Mouse (Mus musculus) kidney, embryonic 16.5 days (tissue): ENCODE data around the gene Chmp6. TPM values are rescaled to one million over a fixed set of nuclear protein-coding genes. Genes with fewer than 3 reads are reported as not detected.

Experiments used
- ATAC-seq: fragments of 200-750 bp; cut with Nextera tagmentation; 2 replicates; pipeline ENCODE4 v1.8.0; 2017; ENCODE audit warnings: moderate TSS enrichment; ENCODE audit not compliant: low FRiP score, low TSS enrichment
- H3K27ac ChIP-seq: fragments of 300-500 bp; sonication (generic); 2 replicates; pipeline ENCODE4 v1.5.1; 2014; ENCODE audit warnings: low read length
- H3K27me3 ChIP-seq: fragments of 300-500 bp; sonication (generic); 2 replicates; pipeline ENCODE4 v1.6.1; 2014; ENCODE audit warnings: low read length, control low read depth, mixed read lengths; ENCODE audit not compliant: insufficient read depth
- H3K36me3 ChIP-seq: fragments of 300-500 bp; sonication (generic); 2 replicates; pipeline ENCODE4 v1.6.1; 2014; ENCODE audit warnings: low read length, control low read depth, mixed read lengths; ENCODE audit not compliant: insufficient read depth
- H3K4me1 ChIP-seq: fragments of 300-500 bp; sonication (generic); 2 replicates; pipeline ENCODE4 v1.6.1; 2014; ENCODE audit warnings: low read length, control low read depth, mixed read lengths; ENCODE audit not compliant: insufficient read depth
- H3K4me2 ChIP-seq: fragments of 300-500 bp; sonication (generic); replicated peaks from 2 replicates; pipeline ENCODE4 v1.6.1; 2014; ENCODE audit warnings: low read depth, low read length
- H3K4me3 ChIP-seq: fragments of 300-500 bp; sonication (generic); 2 replicates; pipeline ENCODE4 v1.5.1; 2014; ENCODE audit warnings: mild to moderate bottlenecking, low read length
- H3K9ac ChIP-seq: fragments of 300-500 bp; sonication (generic); replicated peaks from 2 replicates; pipeline ENCODE4 v1.6.1; 2014; ENCODE audit warnings: low read length
- H3K9me3 ChIP-seq: fragments of 300-500 bp; sonication (generic); 2 replicates; pipeline ENCODE4 v1.6.1; 2016; ENCODE audit warnings: low read length, control low read depth
- WGBS: fragments of 180-500 bp; shearing (Covaris S2); extraction: QIAGEN DNeasy Blood & Tissue Kit; methylation state at CpG from one replicate; pipeline ENCODE4 v1.1.7; 2014; 5-methylcytosine and 5-hydroxymethylcytosine counted together
- polyA plus RNA-seq: library from polyadenylated mRNA; unstranded; fragments of >200 nt; fragmentation: Nextera tagmentation; extraction: Ambion mirVana; gene quantifications from 2 replicates; pipeline ENCODE4 v1.2.1, GENCODE M21; 2015

Chmp6 gene
- polyA plus RNA-seq, 1 experiment from 2014 or later, result 114 TPM

DNA sequence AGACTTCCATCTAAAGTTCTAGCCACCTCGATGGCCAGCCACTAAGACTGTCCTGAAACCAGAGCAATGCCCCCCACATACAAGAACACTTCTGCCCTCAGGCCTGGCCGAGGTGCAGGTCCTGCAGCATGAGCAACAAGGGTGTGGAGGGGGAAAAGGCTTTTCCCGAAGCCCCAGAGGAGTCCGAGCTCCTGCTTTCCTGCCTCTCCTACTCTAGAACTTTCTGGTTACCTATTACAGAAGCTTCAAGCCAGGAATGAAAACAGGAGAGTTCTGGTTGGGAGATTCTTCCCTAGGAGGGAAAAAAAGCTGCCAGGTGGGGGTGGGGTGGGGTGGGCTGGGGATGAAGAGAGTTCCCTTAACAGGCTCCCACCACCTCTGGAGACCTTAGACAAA lies 26.5 kb downstream of the Chmp6 start:
- peaks cover 70% of the 10 kb centered on the region for H3K4me1 ChIP-seq
- H3K9ac ChIP-seq, result peak overlapping the region; percentile 40; the same call in 1 of the 2 replicates
- no peaks in the 10 kb centered on the region for H3K9me3 ChIP-seq
- 55% methylated on average over 4 of the region's 4 CpGs for WGBS
- H3K27ac ChIP-seq, result peak overlapping the region; percentile 83
- no peaks in the 10 kb centered on the region for H3K27me3 ChIP-seq
- no peak overlapping the region for H3K4me3 ChIP-seq
- H3K4me2 ChIP-seq, result peak overlapping the region; percentile 26; the same call in 1 of the 2 replicates
- ATAC-seq, result no peak
- no peaks in the 10 kb centered on the region for H3K36me3 ChIP-seq

DNA sequence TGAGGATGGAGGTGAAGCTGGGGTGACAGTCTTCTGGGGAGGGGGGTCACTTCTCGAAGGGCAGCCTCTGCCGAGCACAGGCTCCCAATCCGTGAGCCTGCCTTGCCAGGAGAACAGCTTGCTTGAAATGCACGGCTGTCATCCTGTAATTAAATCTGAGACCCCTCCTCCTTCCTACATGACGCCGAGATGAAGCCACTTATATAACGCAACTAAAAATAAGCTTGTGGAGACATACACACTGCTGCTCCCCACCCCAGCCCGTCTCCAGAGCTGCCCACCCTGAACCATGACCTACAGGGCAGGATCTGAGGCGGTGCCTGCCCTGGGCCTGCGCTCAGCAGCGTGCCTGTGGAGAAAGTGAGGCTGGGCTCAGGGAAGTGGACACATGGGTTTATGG lies 26.9 kb downstream of the Chmp6 start:
- no peak for ATAC-seq
- WGBS, result 29% methylated on average over 11 of the region's 11 CpGs

DNA sequence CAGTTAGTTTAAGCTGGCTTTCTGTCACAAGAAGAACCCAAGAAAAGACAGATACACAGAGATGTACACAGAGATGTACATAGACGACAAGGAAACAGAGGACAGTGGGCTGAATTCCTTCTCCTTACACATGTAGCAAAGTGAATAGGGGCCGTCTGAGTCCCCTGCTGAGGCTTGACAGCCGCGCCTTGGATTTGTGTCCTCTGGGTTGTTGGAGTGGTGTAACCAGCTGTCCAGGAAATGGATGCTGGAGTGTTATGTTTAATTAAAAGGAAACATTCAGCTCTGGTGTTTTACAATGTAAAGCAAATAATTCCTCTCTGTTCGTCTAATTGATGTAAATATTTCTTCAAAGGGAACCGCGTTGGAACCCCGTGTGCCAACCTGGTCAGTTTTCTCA lies 28.6 kb downstream of the Chmp6 start:
- Histone ChIP-seq H3K27ac (peak overlapping the region; percentile 84), H3K27me3 (no peaks in the 10 kb centered on the region), H3K9me3 (no peaks in the 10 kb centered on the region), H3K4me1 (peaks cover 80% of the 10 kb centered on the region), H3K36me3 (no peaks in the 10 kb centered on the region), H3K9ac (peak overlapping the region; percentile 75), H3K4me3 (peak overlapping the region; percentile 74), H3K4me2 (peak overlapping the region; percentile 63)
- 9% methylated on average over 8 of the region's 8 CpGs for WGBS
- no peak for ATAC-seq

More for the DNA sequence above, 26.9 kb downstream of the Chmp6 start:
- peak overlapping the region; percentile 83 for H3K27ac ChIP-seq
- H3K4me1 ChIP-seq, result peaks cover 75% of the 10 kb centered on the region
- H3K9ac ChIP-seq, result peak overlapping the region; percentile 40; the same call in 1 of the 2 replicates
- no peak overlapping the region for H3K4me3 ChIP-seq
- H3K9me3 ChIP-seq, result no peaks in the 10 kb centered on the region
- H3K36me3 ChIP-seq, result no peaks in the 10 kb centered on the region
- H3K4me2 ChIP-seq, result peak overlapping the region; percentile 26; the same call in 1 of the 2 replicates
- no peaks in the 10 kb centered on the region for H3K27me3 ChIP-seq

DNA sequence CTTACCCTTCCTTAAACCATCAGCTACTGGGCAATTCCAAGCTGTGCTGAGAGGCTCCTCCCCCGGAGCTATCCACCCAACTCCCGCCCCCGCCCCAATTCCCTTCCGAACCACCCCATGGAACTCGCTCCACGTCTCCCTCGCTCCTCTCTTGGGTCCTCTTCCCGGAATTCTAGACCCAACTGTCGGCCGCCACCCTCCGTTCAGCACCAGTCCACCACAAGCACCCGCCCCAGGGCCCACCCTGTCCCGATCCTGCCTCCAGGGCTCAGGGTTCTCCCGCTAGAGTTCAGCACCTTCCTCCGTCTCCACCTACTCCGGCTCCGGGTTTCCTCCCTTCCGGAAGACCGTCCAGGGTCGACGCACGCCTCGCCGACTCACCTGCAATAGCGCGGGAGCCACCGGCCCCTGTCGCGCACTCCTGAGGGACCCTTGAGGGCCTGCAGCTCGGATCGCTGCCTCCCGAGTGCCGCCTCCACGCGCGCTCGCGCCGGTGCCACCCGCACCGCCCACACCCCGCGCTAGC lies 29.0 kb downstream of the Chmp6 start:
- Histone ChIP-seq H3K27ac (peak overlapping the region; percentile 84), H3K4me1 (peaks cover 76% of the 10 kb centered on the region), H3K9ac (peak overlapping the region; percentile 75), H3K4me2 (peak overlapping the region; percentile 63), H3K27me3 (no peaks in the 10 kb centered on the region), H3K4me3 (peak overlapping the region; percentile 74), H3K9me3 (no peaks in the 10 kb centered on the region), H3K36me3 (no peaks in the 10 kb centered on the region)
- peak; percentile 73 for ATAC-seq
- WGBS, result under 1% methylated on average over 43 of the region's 43 CpGs

DNA sequence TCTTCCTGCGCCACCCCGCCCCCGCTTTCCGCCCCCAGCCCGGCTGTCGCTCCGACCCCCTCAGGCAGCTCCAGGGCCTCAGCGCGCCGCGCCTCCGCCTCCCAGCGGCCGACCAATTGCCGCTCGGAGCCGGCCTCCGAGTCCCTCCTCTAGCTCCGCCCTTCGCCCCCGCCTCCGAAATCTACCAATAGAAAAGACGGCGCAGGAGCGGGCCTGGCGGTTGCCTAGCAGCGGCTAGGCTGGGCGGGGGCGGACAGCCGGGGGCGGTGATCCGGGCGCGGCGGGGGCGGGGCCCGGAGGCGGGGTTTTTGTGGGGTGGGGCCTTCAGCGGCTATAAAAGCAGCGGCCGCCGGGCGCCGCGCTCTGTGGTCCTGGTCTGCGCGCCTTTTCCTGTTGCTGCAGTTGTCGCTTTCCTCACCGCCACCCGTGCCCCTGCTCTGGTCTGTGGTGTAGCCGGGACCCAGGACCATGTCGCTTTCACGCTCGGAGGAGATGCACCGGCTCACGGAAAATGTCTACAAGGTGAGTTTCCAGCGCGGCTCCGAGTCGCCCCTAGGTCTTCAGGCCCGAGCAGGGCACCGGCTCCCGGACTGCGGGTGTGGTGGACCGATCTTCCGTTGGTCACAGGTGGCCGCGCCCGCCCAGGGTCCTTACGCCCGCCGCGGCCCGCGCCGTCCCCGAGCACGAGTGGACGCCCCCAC lies 29.6 kb downstream of the Chmp6 start, which contains the start of gene Baiap2:
Gene Baiap2 (plus strand): TSS at position 37 of the 701 bp plus-strand sequence.
- Histone ChIP-seq H3K9me3 (no peaks in the 10 kb centered on the region), H3K36me3 (no peaks in the 10 kb centered on the region), H3K4me2 (peak within 1 kb of the TSS; percentile 94), H3K9ac (peak within 1 kb of the TSS; percentile 84), H3K27me3 (no peaks in the 10 kb centered on the region), H3K4me3 (peak within 1 kb of the TSS; percentile 74), H3K4me1 (peaks cover 75% of the 10 kb centered on the region), H3K27ac (peak within 1 kb of the TSS; percentile 84)
- WGBS, result 1% methylated on average over 61 of the region's 79 CpGs
- ATAC-seq, result peak; percentile 94

DNA sequence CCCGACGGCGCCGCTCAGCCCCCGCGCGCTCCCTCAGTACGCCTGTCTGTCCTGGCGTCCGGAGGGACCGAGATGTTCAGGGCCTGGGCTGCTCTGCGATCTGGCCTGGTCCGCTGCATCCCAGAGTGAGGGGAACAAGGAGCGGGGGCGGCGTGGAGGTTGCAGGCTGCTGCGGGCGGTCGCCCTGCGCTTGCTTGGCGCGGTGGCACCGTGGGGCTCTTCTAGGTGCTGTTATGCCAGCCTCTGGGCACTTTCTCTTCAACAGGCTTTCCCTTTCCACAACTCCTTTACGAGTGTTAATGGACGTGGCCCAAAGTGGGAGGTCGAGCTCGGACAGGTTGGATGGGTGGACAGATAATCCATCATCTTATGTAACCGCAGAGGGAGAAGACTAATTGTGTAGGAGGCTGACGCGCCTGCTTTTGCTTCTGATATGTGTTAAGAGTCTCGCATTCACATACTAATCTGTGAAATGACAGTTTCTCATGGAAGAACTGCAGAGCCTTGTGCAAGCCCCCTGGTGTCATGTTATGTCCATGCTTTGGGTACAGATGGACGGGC lies 30.3 kb downstream of the Chmp6 start:
- H3K36me3 ChIP-seq, result no peaks in the 10 kb centered on the region
- peak overlapping the region; percentile 74; the same call in 1 of the 2 replicates for H3K27ac ChIP-seq
- H3K27me3 ChIP-seq, result no peaks in the 10 kb centered on the region
- H3K4me3 ChIP-seq, result peak overlapping the region; percentile 74
- H3K9ac ChIP-seq, result peak overlapping the region; percentile 84
- H3K4me1 ChIP-seq, result peaks cover 69% of the 10 kb centered on the region
- WGBS, result 1% methylated on average over 30 of the region's 32 CpGs
- peak; percentile 8 for ATAC-seq
- H3K9me3 ChIP-seq, result no peaks in the 10 kb centered on the region
- H3K4me2 ChIP-seq, result peak overlapping the region; percentile 94

DNA sequence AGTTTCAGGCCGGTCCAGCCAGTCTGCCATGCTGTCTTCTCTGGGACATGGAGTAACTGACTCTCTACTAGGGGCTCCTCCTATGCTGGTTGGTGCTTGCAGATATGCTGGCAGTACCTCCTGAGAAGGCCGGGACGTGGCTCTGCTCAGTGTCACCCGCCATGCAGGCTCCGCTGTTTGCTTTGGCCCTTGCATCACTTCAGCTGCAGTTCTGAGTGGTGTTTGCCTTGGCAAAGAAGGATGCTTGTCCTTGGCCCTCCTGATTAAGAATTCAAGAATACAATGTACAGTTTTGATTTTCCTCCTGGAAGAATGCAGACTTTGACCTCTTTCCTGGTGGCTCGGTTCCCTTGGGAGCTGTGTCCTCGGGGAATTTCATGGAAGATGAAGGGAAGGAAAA lies 32.1 kb downstream of the Chmp6 start:
- H3K4me1 ChIP-seq, result peaks cover 51% of the 10 kb centered on the region
- H3K36me3 ChIP-seq, result no peaks in the 10 kb centered on the region
- no peaks in the 10 kb centered on the region for H3K9me3 ChIP-seq
- peak overlapping the region; percentile 94; the same call in 1 of the 2 replicates for H3K4me2 ChIP-seq
- H3K27me3 ChIP-seq, result no peaks in the 10 kb centered on the region
- no peak for ATAC-seq
- no peak overlapping the region for H3K4me3 ChIP-seq
- H3K9ac ChIP-seq, result no peak overlapping the region
- WGBS, result 67% methylated on average over 7 of the region's 7 CpGs
- H3K27ac ChIP-seq, result peak overlapping the region; percentile 31; the same call in 1 of the 2 replicates

DNA sequence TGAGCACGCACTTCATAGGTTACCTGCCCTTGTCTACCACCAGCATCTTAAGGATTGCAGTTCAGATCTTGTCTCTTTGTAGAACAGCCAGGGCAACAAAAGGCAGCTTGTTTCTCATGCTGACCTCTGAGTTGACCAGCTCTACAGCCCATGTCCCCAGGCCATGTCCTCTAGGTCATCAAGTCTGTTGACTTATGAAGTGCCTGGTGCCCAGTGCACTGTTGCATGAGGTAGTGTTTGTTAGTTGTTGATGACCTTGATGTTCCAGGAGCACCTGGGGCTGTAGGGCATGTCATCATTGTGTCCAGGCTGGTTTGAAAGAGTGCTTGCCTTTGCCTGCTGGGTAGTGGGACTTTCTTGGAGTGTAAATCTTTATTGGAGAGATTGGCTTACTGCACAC lies 34.2 kb downstream of the Chmp6 start:
- H3K4me2 ChIP-seq, result no peak overlapping the region
- no peak overlapping the region for H3K4me3 ChIP-seq
- 93% methylated on average over 1 of the region's 1 CpGs for WGBS
- H3K9me3 ChIP-seq, result no peaks in the 10 kb centered on the region
- no peaks in the 10 kb centered on the region for H3K27me3 ChIP-seq
- peaks cover 42% of the 10 kb centered on the region for H3K4me1 ChIP-seq
- ATAC-seq, result no peak
- H3K9ac ChIP-seq, result no peak overlapping the region
- no peaks in the 10 kb centered on the region for H3K36me3 ChIP-seq
- no peak overlapping the region for H3K27ac ChIP-seq

DNA sequence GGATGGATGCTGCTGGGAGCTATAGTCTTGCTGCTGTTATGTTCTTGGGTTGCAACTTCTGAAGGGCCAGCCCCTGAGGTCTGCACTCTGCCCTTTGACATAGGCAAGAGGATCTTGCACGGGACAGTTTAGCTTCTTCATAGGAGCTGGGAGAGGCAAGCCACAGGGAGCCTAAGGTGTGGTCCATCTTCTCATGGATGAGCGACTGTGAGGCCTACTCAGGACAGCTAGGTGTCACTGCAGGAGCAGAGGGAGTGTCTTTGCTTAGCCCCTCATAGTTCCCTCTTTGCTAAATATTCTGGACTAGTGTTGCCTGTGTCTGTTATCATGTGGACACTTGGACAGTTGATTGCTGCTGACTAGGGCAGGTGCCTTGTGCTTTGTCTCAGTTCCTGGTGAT lies 34.7 kb downstream of the Chmp6 start:
- WGBS, result 47% methylated on average over 2 of the region's 2 CpGs
- H3K4me2 ChIP-seq, result no peak overlapping the region
- H3K36me3 ChIP-seq, result no peaks in the 10 kb centered on the region
- ATAC-seq, result no peak
- no peak overlapping the region for H3K9ac ChIP-seq
- no peaks in the 10 kb centered on the region for H3K27me3 ChIP-seq
- H3K4me1 ChIP-seq, result peaks cover 46% of the 10 kb centered on the region
- no peaks in the 10 kb centered on the region for H3K9me3 ChIP-seq
- H3K27ac ChIP-seq, result no peak overlapping the region
- H3K4me3 ChIP-seq, result no peak overlapping the region

DNA sequence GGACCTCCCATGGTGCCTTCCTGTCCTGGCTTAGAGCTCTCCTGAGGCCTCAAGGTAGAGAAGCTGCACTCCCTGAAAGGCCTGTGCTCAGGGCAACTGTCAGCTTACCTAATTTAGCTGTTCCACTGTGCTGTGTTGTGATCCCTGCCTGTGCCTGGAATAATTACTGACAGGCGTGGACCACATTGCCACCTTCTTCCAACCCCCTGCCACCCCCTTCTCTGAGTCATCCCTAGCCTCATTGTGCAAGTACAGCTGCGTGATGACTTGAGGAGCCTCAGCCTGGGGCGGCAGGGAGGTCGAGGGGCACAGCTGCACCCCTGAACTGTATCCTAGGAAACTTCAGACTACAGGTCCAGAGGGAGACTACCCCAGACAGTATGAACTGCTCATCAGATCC lies 35.1 kb downstream of the Chmp6 start:
- no peak overlapping the region for H3K9ac ChIP-seq
- no peaks in the 10 kb centered on the region for H3K27me3 ChIP-seq
- no peaks in the 10 kb centered on the region for H3K36me3 ChIP-seq
- 64% methylated on average over 4 of the region's 4 CpGs for WGBS
- no peak overlapping the region for H3K4me3 ChIP-seq
- H3K4me1 ChIP-seq, result peaks cover 50% of the 10 kb centered on the region
- no peak for ATAC-seq
- H3K27ac ChIP-seq, result no peak overlapping the region
- no peak overlapping the region for H3K4me2 ChIP-seq
- no peaks in the 10 kb centered on the region for H3K9me3 ChIP-seq
